Mouse (Mus musculus) E14TG2a.4 (cell line): Measurements from ENCODE around the gene Itgb4.

ENCODE experiments used
- CTCF ChIP-seq: conservative IDR thresholded peaks from 2 replicates; pipeline ENCODE4 v1.5.1; 2014; ENCODE audit warnings: low read length
- NANOG ChIP-seq: IDR thresholded peaks from 2 replicates; pipeline ENCODE4 v1.6.1; 2014; ENCODE audit warnings: borderline replicate concordance, low read length, mixed read lengths

GRCm38 (mm10) chr11:116034584-116034983 is 60.1 kb downstream of the Itgb4 start:
- TF ChIP-seq CTCF (no peak), NANOG (no peak)
